Mouse (Mus musculus): ENCODE measurements around the gene F3. TPM values are rescaled to one million over a fixed set of nuclear protein-coding genes. Genes with fewer than 3 reads are reported as not detected.

The F3 gene
- polyA plus RNA-seq, 1 experiment from 2014 or later = 7.8 TPM

DNA sequence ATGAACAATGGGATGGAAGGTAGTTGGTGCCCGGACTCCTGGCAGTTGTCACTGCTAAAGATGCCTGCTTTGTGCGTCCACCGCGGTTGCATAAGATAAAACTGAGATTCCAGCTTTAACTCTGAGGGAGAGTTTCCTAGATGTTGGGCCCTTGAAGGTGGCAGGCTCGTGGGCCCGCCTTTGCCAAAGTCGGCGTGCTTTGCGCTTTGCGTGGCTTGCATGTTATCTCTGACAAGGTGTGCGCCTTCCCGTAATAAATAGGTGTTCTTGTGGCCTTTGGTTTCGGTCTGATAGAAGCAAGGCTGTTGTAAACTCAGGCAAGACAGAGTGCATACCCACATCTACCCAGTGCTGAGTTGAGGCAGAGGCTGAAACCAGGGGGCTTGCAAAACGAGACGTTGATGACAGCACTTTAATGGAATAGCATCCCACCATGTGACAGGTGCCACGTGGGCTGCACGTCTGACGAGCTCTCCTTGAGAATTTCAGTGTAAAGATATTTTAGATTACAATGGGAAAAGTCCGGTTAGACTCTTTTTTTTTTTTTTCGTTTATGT is 709 bp downstream of the F3 start:
- H3K9me3 ChIP-seq (ENCODE audit: control insufficient read depth, low read length) = no peaks in the 10 kb centered on the region
- ATAC-seq (ENCODE audit: low read depth) = peak; percentile 56; the same call in 1 of the 2 replicates
- no peaks in the 10 kb centered on the region for H3K36me3 ChIP-seq (ENCODE audit: control insufficient read depth, insufficient read depth, low read length)
- no peaks in the 10 kb centered on the region for H3K27me3 ChIP-seq (ENCODE audit: control insufficient read depth, insufficient read depth, low read length)
- peak overlapping the region; percentile 84 for H3K4me2 ChIP-seq (ENCODE audit: low read depth, low read length)
- peak overlapping the region; percentile 62 for H3K9ac ChIP-seq (replicated peaks; ENCODE audit: low read depth, low read length)
- 0 out of 2 replicates have a peak, but pooled peaks cover 3% of the 10 kb centered on the region for H3K4me1 ChIP-seq (ENCODE audit: control insufficient read depth, insufficient read depth, low read length)
- H3K4me3 ChIP-seq (ENCODE audit: low read depth, low read length) = peak overlapping the region; percentile 63
- H3K27ac ChIP-seq (ENCODE audit: low read depth, low read length) = no peak overlapping the region
- WGBS = 6% methylated on average over 20 of the region's 20 CpGs

DNA sequence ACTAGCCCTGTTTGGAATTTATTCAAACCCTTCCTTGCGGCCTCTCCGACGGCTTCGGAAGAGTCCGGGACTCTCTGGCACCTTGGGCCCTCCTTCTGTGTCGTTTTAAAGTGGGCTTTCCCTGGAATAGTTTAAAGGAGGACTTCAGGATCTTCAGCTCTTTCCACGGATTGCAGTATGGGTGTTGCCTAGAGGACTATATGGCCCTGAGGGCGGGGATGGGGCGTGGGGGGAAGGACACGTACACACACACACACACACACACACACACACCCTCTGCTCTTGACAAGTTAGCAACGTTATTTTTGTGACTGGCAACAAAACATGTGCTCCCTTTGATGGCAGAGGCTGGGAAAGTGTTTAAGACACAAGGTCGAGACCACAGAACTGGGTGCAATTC is 1.2 kb downstream of the F3 start:
- Histone ChIP-seq H3K9me3 (ENCODE audit: control insufficient read depth, low read length) (no peaks in the 10 kb centered on the region), H3K4me2 (ENCODE audit: low read depth, low read length) (peak overlapping the region; percentile 84), H3K27ac (ENCODE audit: low read depth, low read length) (no peak overlapping the region), H3K36me3 (ENCODE audit: control insufficient read depth, insufficient read depth, low read length) (no peaks in the 10 kb centered on the region), H3K4me3 (ENCODE audit: low read depth, low read length) (peak overlapping the region; percentile 63), H3K4me1 (ENCODE audit: control insufficient read depth, insufficient read depth, low read length) (0 out of 2 replicates have a peak, but pooled peaks cover 3% of the 10 kb centered on the region), H3K27me3 (ENCODE audit: control insufficient read depth, insufficient read depth, low read length) (no peaks in the 10 kb centered on the region), H3K9ac (replicated peaks; ENCODE audit: low read depth, low read length) (no peak overlapping the region)
- 33% methylated on average over 12 of the region's 12 CpGs for WGBS
- no peak for ATAC-seq (ENCODE audit: low read depth)

- H3K4me3 ChIP-seq (ENCODE audit: low read depth, low read length) = no peak overlapping the region
- H3K4me2 ChIP-seq (ENCODE audit: low read depth, low read length) = no peak overlapping the region
- no peaks in the 10 kb centered on the region for H3K36me3 ChIP-seq (ENCODE audit: control insufficient read depth, insufficient read depth, low read length)
- no peaks in the 10 kb centered on the region for H3K27me3 ChIP-seq (ENCODE audit: control insufficient read depth, insufficient read depth, low read length)
- 83% methylated on average over 10 of the region's 10 CpGs for WGBS
- H3K9ac ChIP-seq (replicated peaks; ENCODE audit: low read depth, low read length) = no peak overlapping the region
- H3K27ac ChIP-seq (ENCODE audit: low read depth, low read length) = no peak overlapping the region
- H3K4me1 ChIP-seq (ENCODE audit: control insufficient read depth, insufficient read depth, low read length) = 0 out of 2 replicates have a peak, but pooled peaks cover 3% of the 10 kb centered on the region
- no peaks in the 10 kb centered on the region for H3K9me3 ChIP-seq (ENCODE audit: control insufficient read depth, low read length)
- ATAC-seq (ENCODE audit: low read depth) = no peak
Measured at GRCm38 (mm10) chr3:121725651-121726050, 2.3 kb downstream of the F3 start.

DNA sequence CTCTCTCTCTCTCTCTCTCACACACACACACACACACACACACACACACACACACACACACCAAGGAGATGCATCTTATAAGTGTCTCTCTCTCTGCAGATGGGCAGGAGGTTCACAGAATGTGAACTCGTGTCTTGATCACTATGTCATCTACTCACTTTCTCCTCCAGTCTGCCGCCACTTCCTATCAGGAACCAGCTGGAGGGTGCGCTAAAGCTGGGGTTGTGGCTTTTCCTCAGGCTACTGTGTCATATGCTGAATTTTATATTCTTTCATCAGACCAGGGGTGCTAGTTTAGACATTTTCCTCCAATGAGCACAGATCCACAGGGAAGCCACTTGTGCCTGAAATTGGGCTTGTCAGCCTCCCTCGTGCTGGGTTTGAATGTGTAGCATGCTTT is 6.3 kb downstream of the F3 start:
- no peak overlapping the region for H3K27ac ChIP-seq (ENCODE audit: low read depth, low read length)
- no peaks in the 10 kb centered on the region; the same call in 1 of the 2 replicates for H3K36me3 ChIP-seq (ENCODE audit: control insufficient read depth, insufficient read depth, low read length)
- no peak overlapping the region for H3K4me2 ChIP-seq (ENCODE audit: low read depth, low read length)
- WGBS = 91% methylated on average over 4 of the region's 4 CpGs
- H3K9me3 ChIP-seq (ENCODE audit: control insufficient read depth, low read length) = no peaks in the 10 kb centered on the region
- no peak overlapping the region for H3K4me3 ChIP-seq (ENCODE audit: low read depth, low read length)
- H3K9ac ChIP-seq (replicated peaks; ENCODE audit: low read depth, low read length) = no peak overlapping the region
- no peak for ATAC-seq (ENCODE audit: low read depth)
- no peaks in the 10 kb centered on the region for H3K27me3 ChIP-seq (ENCODE audit: control insufficient read depth, insufficient read depth, low read length)
- H3K4me1 ChIP-seq (ENCODE audit: control insufficient read depth, insufficient read depth, low read length) = no peaks in the 10 kb centered on the region

GRCm38 (mm10) chr3:121735542-121735941 is 12.2 kb downstream of the F3 start:
- 78% methylated on average over 7 of the region's 7 CpGs for WGBS
- Histone ChIP-seq H3K36me3 (ENCODE audit: control insufficient read depth, insufficient read depth, low read length) (no peaks in the 10 kb centered on the region; the same call in 1 of the 2 replicates), H3K27ac (ENCODE audit: low read depth, low read length) (no peak overlapping the region), H3K27me3 (ENCODE audit: control insufficient read depth, insufficient read depth, low read length) (no peaks in the 10 kb centered on the region), H3K9ac (replicated peaks; ENCODE audit: low read depth, low read length) (no peak overlapping the region), H3K4me1 (ENCODE audit: control insufficient read depth, insufficient read depth, low read length) (0 out of 2 replicates have a peak, but pooled peaks cover 3% of the 10 kb centered on the region), H3K4me3 (ENCODE audit: low read depth, low read length) (no peak overlapping the region), H3K9me3 (ENCODE audit: control insufficient read depth, low read length) (no peaks in the 10 kb centered on the region), H3K4me2 (ENCODE audit: low read depth, low read length) (no peak overlapping the region)
- ATAC-seq (ENCODE audit: low read depth) = no peak

DNA sequence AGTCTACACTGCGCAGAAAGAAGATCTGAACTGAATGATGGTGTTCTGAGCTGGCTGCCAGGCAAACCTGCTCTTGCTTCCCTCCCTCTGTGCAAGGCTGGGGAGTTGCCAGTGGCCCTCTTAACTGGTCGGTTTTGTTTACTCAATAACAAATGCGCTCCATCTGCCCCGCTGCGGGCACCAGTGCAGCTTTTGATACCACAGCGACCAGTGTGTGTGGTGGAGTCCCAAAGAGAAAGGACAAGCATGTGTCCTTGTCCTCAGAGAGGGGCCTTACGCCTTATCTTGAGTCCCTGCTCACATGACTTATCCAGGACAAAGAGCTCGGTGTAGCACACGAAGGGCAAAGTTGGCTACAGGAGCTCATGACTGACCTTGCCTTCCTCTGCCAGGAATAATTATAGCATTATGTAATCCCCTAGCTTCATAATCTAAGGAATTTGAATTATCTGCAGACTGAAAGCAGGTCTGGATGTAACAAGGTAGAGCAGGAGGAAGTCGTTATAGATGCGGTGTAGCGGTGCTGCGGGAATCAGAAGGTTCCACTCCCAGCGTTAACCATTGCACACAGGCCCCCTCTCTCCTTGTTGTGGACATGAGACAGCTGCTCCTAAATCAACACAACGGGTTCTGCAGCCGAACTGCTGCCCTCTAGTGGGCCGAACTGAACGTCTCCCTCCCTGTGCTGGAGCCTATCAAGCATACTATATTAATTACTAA is 12.8 kb downstream of the F3 start:
- Histone ChIP-seq H3K4me3 (ENCODE audit: low read depth, low read length) (no peak overlapping the region), H3K9ac (replicated peaks; ENCODE audit: low read depth, low read length) (no peak overlapping the region), H3K4me1 (ENCODE audit: control insufficient read depth, insufficient read depth, low read length) (0 out of 2 replicates have a peak, but pooled peaks cover 3% of the 10 kb centered on the region), H3K27me3 (ENCODE audit: control insufficient read depth, insufficient read depth, low read length) (no peaks in the 10 kb centered on the region), H3K4me2 (ENCODE audit: low read depth, low read length) (no peak overlapping the region), H3K36me3 (ENCODE audit: control insufficient read depth, insufficient read depth, low read length) (no peaks in the 10 kb centered on the region; the same call in 1 of the 2 replicates), H3K27ac (ENCODE audit: low read depth, low read length) (no peak overlapping the region), H3K9me3 (ENCODE audit: control insufficient read depth, low read length) (no peaks in the 10 kb centered on the region)
- ATAC-seq (ENCODE audit: low read depth) = peak; percentile 92
- 28% methylated on average over 18 of the region's 18 CpGs for WGBS

DNA sequence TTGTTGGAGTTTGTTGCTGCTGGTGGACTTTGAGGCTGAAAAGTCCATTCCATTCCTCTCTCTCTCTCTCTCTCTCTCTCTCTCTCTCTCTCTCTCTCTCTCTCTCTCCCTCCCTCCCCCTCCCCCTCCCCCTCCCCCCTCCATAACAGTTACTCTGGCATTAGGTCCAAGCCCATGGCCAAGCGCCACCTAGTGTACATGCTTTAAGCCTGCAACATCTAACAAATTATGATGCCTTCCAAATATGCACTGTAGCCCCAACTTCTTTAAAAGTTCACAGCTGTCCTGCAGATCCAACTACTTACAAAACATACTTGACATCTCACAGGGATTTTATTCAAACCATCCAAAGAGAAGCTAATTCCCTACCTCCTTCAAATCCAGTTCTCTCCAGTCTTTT is 14.1 kb downstream of the F3 start:
- Histone ChIP-seq H3K4me3 (ENCODE audit: low read depth, low read length) (no peak overlapping the region), H3K27ac (ENCODE audit: low read depth, low read length) (no peak overlapping the region), H3K4me2 (ENCODE audit: low read depth, low read length) (no peak overlapping the region), H3K27me3 (ENCODE audit: control insufficient read depth, insufficient read depth, low read length) (no peaks in the 10 kb centered on the region), H3K36me3 (ENCODE audit: control insufficient read depth, insufficient read depth, low read length) (no peaks in the 10 kb centered on the region; the same call in 1 of the 2 replicates), H3K9me3 (ENCODE audit: control insufficient read depth, low read length) (no peaks in the 10 kb centered on the region), H3K4me1 (ENCODE audit: control insufficient read depth, insufficient read depth, low read length) (0 out of 2 replicates have a peak, but pooled peaks cover 3% of the 10 kb centered on the region), H3K9ac (replicated peaks; ENCODE audit: low read depth, low read length) (no peak overlapping the region)
- WGBS = 8% methylated on average over 1 of the region's 1 CpGs
- no peak for ATAC-seq (ENCODE audit: low read depth)

- H3K4me3 ChIP-seq (ENCODE audit: low read depth, low read length) = no peak overlapping the region
- 74% methylated on average over 2 of the region's 2 CpGs for WGBS
- H3K9me3 ChIP-seq (ENCODE audit: control insufficient read depth, low read length) = no peaks in the 10 kb centered on the region
- H3K27ac ChIP-seq (ENCODE audit: low read depth, low read length) = no peak overlapping the region
- no peaks in the 10 kb centered on the region for H3K27me3 ChIP-seq (ENCODE audit: control insufficient read depth, insufficient read depth, low read length)
- H3K36me3 ChIP-seq (ENCODE audit: control insufficient read depth, insufficient read depth, low read length) = no peaks in the 10 kb centered on the region; the same call in 1 of the 2 replicates
- H3K4me2 ChIP-seq (ENCODE audit: low read depth, low read length) = no peak overlapping the region
- ATAC-seq (ENCODE audit: low read depth) = no peak
- 0 out of 2 replicates have a peak, but pooled peaks cover 3% of the 10 kb centered on the region for H3K4me1 ChIP-seq (ENCODE audit: control insufficient read depth, insufficient read depth, low read length)
- H3K9ac ChIP-seq (replicated peaks; ENCODE audit: low read depth, low read length) = no peak overlapping the region
Measured at GRCm38 (mm10) chr3:121737901-121738300, 14.6 kb downstream of the F3 start.

- Histone ChIP-seq H3K27me3 (ENCODE audit: control insufficient read depth, insufficient read depth, low read length) (no peaks in the 10 kb centered on the region), H3K4me3 (ENCODE audit: low read depth, low read length) (no peak overlapping the region), H3K4me2 (ENCODE audit: low read depth, low read length) (no peak overlapping the region), H3K9ac (replicated peaks; ENCODE audit: low read depth, low read length) (no peak overlapping the region), H3K27ac (ENCODE audit: low read depth, low read length) (no peak overlapping the region), H3K36me3 (ENCODE audit: control insufficient read depth, insufficient read depth, low read length) (no peaks in the 10 kb centered on the region), H3K4me1 (ENCODE audit: control insufficient read depth, insufficient read depth, low read length) (0 out of 2 replicates have a peak, but pooled peaks cover 3% of the 10 kb centered on the region), H3K9me3 (ENCODE audit: control insufficient read depth, low read length) (no peaks in the 10 kb centered on the region)
- 86% methylated on average over 9 of the region's 9 CpGs for WGBS
- ATAC-seq (ENCODE audit: low read depth) = no peak
Measured at GRCm38 (mm10) chr3:121738742-121739342, 15.5 kb downstream of the F3 start.

All from neural tube, embryonic 14.5 days (tissue).